Mouse (Mus musculus) kidney, postnatal 14 days (tissue): ENCODE measurements around the gene Uqcrq.
"Not testable (repeated sequence)": the region's sequence is repeated elsewhere in the genome, so short reads cannot be mapped to it uniquely, and the experiment has no call there.

Source experiments
- DNase-seq: peaks from one replicate; pipeline ENCODE4 v3.0.0; 2022; ENCODE audit warnings: mixed read lengths

Gene Uqcrq

DNA sequence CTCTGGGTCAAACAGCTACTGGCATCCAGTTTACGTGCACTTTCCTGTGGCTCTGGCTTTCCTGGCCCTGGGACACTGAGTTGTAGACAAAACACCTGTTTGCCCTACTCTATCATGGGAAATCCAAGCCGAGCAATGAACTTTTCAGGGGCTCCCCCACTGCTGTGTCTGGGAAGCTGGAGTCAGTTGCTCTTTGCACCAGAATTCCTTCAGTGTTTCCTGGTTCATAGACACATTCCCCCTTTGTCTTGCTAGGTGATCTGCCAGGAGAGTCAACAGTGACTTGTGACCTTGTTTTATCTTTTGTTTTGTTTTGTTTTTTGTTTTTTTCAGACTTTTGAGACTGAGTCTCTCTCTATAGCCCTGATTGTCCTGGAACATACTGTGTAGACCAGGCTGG lies 20.7 kb upstream of the Uqcrq start:
- no peak for DNase-seq

DNA sequence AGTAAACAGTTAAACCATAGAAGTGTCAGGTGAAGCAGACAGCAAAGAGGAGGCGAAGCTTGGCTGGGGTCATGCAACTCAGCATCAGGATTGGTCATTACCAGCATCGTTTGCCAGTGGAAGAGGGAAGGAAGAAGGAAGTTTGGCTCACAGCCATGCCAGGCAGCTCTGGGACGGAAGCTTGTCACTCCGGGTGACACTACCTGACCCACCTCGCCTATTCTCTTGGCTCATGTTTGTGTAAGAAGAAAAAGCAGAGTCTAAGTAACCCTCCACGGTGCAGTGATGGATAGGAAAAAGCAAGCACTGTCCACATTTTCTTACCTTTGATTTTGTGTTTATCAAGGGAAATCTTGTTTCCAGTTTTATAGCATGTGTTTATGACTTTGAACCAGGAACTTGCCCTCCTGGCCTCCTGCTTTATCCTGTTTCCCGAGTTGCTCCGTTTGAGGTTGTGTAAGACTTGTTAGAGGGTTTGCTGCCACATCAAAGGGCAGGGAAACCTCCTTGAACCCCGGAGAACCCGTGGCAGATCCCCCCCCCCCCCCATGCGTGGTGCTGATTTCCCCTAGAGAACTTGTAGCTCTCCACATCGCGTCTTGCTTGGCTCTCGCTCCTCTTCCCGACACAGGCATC lies 19.6 kb upstream of the Uqcrq start:
- DNase-seq = no peak

DNA sequence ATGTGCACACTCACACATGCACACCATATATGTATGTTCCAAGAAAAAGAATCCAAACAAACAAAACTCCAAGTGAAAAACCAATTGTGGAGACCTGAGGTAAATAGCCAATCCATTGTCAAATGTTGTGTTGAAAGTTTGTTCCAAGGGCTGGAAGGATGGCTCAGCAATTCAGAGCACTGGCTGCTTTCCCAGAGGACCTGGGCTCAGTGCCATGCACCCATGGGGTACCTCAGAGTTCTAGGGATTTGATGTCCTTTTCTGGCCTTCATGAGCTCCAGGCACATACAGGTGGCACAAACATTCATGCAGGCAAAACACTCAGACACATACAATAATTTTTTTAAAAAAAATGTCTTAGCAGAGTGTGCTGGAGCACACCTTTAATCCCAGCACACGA lies 17.9 kb upstream of the Uqcrq start:
- DNase-seq = peak; percentile 77

DNA sequence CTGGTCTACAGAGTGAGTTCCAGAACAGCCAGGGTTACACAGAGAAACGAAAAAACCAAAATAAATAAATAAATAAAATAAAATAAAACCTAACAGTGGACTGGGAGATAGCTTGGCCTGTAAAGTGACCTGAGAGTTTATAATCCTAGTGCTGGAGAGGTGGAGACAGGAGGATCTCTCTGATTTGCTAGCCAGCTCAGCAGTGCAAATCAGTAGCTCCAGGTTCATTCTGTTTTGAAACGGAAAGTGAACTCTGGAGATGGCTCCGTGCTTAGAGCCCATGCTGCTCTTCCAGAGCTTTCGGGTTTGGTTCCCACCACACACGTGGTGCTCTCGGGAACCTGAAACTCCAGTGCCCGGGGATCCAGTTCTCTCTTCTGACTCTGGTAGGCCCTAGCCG lies 17.4 kb upstream of the Uqcrq start:
- DNase-seq = no peak

DNA sequence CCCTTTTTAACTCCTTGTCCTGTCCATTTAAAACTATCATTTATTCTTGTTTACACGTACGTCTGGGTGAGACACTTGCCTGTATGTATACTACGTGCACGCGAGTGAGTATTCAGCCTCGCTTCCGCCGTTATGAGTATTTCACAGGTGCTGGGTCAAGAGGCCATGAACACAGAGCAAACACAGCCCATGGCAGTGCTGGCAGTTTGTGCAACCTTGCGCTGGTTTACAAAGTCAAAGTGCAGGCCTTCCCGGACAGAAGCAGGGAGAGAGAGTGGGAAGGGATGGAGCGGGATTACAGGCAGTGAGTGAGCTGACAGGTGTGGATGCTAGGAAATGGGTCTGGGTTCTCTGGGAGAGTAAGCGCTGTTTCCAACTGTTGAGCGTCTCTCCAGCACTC lies 15.6 kb upstream of the Uqcrq start:
- DNase-seq = no peak

DNA sequence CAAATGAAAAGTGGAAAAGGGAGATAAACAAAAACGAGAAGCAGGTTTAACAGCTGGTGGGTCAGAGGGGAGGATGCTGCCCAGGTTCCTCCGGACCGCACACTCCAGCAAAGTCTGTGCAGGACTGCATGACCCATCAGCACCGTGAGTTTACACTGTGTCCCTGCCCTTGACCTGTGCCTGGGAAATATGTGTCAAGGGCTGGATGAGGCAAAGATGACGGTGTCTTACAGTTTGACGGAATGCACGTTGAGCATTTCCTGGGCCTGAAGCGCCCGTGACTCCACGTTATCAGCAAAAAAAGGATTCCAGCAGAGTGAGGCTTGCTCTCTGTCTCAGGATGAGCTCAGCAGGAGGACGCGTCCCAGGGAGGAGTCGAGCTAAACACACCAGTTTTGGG lies 14.9 kb upstream of the Uqcrq start:
- DNase-seq = no peak

DNA sequence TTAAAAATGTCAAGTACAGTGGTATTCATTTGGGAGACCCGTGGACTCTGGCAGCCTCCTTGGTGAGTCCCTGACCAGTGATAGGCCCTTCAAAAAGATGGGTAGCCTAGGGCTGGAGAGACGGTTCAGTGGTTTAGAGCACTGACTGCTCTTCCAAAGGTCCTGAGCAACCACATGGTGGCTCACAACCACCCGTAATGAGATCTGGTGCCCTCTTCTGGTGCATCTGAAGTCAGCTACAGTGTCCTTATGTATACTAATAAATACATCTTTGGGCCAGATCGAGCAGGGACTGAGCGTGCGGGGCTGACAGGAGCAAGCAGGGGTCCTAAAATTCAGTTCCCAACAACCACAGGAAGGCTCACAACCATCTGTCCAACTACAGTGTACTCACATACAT lies 13.2 kb upstream of the Uqcrq start:
- DNase-seq = peak; percentile 44

DNA sequence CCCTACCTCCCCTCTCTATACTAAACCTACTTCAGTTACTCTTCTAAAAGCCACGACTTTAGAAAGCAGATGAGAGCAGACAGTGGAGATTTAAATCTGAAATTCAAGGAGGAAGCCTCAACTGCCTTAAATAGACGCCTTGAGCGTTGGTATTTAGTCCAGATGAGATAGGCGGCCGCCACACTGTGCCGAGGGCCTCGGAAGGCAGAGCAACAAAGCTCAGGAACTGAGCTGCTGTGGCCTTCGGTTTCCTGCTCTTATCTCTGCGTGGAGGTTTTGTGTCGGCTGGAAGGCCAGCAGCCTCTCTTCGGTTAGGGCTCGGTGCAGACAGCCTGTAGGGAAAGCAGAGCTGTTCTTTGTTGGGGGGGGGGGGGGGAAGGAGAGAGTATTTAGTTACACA lies 11.3 kb upstream of the Uqcrq start:
- DNase-seq = no peak

DNA sequence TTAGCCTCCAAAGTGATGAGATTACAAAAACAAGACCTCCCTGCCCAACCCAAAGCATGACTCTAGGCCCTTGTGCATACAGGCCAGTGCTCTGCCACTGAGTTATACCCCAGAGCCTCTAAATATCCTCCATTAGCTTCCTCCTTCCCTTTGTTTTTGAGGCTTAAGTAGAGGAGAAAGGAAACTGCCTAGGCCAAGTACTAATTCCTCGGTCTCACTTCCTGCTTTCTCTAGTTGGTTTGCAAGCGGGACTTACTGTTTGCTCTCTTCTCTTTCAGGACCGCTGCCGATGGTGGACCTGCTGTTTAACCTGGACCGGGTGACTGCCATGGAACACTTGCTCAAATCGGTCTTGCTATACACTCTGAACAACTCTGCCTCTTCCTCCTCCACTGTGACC lies 5.7 kb upstream of the Uqcrq start:
- DNase-seq = no peak

DNA sequence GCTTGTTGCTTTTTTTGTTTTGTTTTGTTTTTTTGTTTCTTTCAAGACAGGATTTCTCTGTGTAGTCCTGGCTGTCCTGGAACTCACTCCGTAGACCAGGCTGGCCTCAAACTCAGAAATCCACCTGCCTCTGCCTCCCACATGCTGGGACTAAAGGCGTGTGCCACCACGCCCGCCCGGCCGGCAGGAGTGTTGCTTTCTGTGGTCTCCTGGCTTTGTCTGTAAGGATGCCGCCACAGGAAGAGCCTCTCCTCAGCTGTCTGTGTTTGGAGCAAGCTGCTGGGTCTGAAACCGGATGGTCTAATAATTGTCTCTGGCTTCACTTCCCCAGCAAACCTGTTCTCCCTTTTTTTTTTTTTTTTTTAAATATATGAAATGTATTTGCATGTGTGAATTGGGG lies 4.9 kb upstream of the Uqcrq start:
- no peak for DNase-seq

DNA sequence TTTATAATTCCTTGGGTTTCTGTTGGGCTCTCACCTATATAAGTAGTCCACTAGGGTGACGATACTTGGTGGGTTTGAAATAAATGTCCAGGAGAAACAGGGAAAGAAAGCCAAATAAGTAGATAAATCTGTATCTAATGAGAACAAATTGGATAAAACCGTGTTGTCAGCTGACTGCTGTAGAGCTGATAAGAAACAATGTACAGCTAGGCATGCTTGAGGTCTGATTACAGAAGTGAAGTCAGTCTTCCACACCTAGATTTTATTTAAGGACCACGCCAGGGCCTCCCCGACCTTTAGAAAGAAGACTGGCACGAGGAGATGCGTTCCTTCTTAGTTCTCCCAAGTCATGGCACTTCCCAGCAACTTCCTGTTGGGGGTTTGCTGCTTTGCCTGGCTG lies 2.4 kb upstream of the Uqcrq start:
- DNase-seq = no peak

DNA sequence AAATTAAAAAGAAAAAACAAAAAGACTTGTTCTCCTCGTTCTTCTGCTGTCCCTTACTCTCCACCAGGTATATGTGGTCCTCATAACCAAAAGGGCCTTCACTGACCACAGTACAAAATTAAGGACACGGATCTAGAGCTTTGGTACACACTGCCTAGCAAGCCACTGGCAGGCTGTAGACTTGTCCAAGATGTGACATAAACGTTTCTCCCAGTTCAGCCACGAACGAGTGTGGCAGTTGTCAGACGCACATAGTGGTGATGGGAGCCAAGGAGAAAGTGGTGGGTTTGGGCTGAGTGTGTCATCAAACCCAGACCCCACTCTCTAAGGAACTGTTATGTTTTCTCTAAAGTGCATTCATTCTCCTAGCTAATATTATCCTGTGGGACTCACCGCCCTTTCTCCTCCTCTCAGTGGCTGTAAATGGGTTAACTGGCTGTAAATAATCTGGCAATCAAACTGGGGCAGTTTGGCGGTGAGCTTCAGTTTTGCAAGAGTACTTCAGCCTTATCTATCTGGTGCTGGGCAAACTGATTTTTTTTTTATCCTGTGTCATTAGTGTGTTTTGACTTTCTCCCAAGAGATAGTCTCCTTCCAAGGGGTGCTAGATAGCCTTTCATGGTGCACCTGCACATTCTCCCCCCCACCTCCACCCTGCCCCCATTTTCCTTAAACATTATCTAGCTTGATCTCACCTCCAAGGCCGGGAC lies 871 bp upstream of the Uqcrq start:
- DNase-seq = no peak

DNA sequence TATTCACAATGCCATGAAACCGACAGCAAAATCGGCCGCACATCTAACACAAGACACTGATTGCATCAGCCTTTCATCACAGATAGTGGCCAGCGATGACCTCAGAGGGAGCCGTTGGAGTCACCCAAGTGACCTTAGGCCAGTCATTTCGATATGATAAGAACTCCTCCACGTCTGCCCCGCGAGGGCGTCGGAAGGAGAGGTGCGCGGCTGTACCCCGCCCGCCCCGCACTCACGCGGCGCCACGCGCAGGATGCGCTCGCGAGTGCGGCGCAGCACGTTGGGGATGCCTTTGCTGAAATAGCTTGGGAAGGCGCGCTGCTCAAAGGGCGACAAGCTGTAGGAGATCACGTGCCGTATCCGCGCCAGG lies 346 bp downstream of the Uqcrq start:
- DNase-seq = no peak

DNA sequence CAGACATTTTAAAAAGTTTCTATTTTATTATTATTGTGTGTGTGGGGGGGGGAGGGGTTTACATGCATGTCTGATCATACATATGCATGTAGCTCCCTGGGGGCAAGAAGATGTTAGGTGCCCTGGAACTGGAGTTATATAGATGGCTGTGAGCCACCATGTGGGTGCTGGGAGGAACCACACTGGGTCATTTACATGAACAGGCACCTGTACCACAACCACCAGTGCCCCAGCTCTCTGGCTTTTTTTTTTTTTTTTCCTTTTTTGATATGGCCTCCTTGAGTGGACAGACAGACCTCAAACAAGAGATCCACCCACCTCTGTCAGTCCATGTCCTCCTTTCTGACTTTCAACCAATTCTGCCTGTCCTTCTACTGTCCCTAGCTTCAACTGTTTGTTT lies 1.4 kb downstream of the Uqcrq start:
- DNase-seq = no peak

DNA sequence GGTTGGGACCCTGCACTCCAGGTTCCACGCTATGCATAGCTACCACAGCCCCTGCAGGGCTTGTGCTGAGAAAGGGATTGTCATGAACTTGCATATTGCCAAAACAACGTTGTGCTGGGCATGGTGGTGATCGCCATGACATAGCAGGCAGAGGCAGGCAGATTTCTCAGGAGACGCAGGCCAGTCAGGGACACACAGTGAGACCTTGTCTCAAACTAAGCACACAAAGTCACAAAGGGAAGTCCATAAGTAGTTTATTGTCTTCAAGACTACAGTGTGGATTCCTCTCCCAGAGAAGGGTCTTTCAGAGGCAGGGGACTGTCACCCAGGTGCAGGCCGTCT lies 1.9 kb downstream of the Uqcrq start:
- DNase-seq = no peak

DNA sequence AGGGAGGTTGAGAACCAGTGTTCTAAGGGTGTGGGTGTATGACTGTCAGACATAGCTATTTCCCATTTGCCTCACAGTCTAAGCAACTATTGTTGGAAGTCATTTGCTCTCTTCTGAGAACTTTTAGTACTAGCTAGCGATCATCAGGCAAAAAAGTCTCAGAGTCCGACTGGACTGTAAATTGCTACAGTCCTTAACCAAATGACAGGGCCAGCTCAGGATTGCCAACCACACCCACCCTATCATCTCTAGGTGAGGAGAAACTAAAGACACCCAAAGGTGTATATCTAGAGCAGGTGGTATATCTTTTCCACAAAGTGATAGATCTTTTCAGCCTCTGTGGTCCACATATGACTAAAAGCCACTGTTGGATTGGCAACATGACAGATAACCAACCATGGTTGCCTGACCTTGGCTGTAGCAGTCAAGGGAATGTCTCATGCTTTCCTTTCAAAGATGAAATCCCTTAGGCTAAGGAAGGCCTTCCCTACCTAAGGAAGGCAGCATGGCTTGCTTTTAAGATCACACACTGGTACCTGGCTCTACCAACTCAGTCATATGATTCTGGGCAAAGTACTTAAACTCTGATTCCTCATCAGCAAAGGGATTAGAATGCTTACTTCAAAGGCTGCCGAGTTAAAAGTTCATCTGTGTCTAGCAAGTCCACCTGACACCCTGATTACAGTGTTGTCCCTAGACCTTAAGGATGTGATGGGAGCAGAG lies 2.5 kb downstream of the Uqcrq start:
- DNase-seq = no peak

DNA sequence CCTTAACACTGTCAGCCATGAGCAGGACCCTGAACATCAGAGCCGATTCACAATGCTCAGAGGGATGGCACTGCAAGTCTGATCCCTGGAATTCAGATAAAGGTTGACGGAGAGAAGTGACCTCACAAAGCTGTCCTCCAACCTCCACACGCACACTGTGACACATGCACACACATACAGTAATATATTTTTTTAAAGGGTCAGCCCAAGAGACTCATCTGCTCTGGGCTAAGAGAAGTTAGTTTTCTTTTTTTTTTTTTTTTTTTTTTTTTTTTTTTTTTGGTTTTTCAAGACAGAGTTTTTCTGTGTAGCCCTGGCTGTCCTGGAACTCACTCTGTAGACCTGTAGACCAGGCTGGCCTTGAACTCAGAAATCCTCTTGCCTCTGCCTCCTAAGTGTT lies 3.7 kb downstream of the Uqcrq start:
- not testable (repeated sequence) for DNase-seq

DNA sequence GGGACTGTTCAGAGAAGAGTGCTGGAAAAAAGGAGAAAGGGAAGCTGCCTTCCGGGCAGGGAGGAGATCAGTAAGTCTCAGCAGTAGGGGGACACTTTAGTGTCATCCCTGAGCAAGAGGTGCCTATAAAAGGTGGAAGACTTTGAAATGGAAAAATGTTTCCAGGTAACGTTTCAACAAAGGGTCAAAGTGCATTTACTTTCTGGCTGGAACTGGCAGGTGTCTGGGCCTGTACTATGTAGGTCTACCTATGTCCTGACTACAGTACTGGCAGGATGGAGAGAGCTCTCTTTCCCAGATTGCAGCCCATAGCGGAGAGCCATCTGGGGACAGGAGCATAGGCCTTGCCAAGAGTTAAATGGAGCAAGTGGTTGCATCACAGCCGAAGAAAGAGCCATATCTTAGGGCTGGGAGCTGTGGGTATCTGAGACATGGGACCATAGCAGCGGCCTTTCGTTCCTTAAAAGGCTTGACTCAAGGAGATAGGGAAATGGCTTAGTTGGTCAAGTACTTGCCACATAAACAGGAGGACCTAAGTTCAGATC lies 4.8 kb downstream of the Uqcrq start:
- DNase-seq = no peak

DNA sequence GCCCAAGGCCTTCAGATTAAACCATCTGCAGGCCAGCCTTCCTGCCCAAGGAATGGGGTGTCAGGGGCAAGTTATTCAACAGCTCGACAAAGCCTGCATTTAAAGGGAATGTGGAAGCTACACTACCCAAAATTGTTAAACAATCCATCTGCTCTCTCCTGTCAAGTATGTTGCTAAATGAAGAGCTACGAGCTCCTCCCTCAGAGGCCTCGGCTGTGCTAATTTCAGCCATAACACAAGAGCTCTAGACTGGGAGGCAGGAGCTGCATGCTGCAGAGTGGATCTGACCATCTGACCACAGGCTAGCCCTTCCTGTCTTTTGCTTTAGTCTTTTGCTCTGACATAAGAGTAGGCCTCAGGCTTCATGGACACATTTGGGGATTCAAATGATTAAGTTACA lies 5.4 kb downstream of the Uqcrq start:
- no peak for DNase-seq

DNA sequence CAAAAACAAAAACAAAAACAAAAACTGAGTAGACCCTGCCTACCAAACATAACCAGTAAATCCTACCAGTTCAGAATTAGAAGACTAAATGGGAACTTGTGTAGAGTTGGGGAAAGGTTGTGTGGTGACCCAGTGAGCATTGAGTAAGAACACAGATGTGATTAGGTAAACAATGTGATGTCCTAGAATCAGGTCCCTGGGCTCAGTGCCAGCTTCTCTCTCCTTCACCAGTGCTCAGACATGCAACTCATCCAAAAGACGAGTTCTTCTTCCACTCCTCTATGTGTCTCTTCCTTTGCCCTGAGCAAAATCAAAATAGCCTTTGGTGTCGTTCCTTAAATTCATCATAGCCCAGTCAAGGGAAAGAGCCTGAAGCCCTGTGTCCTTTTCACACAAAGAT lies 5.8 kb downstream of the Uqcrq start:
- DNase-seq = no peak

DNA sequence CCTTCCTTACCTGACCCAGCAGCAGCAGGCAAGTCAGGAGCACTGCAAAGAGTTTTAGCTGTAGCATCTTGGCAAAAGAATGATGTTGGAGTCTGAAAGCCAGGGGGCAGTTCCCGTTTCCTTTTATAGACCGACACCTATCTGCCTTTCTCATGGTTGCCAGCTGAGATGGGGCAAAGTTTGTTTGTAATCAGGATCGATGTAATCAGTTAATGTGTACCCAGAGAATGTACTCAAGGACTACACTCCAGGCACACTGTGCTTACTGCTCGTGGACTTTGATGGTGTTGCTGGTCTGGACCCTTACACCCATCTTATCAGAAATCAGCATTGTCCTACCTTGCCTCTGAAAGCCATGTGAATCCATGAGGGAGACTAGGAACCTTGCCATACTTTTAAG lies 7.6 kb downstream of the Uqcrq start, which contains the start of gene Leap2:
TSS of gene Leap2 (minus strand) at position 135 of the 400 bp plus-strand sequence.
- peak; percentile 13 for DNase-seq

DNA sequence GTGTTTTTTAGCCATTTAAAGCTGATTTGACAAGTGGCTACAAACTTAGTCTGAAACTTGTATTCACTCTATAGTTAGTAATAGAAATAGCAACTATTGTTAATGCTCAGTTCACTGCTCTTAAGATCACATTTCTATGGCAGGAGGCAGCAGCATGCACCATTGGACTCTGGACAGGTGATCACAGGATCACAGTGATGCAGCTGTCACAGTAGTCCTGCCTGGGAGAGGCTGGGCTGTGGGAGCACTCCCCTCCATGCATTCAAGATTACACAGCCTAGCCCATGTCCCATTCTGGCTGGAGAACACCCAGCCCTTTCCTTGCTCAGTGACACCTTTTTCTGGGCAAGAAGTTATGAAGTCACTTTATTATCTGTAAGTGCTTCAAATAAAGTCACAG lies 12.6 kb downstream of the Uqcrq start:
- DNase-seq = no peak

DNA sequence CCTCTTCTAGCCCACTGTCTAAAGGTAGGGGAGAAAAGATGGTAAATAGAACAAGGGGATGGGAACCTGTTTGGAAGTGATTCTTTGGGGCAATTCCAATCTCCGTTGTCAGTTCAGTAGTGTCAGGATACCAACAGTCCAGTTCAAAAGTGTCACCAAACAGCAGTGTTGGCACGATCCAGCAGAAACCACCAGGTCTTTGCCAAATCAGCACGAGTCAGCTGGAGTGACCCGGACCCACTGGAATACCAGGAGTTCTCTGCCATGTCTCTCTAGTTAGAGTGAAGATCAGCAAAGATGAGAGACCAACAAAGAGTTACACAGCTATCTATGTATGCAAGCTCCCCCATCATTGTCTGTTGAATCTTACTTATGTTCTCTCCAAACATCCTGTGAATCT lies 16.8 kb downstream of the Uqcrq start:
- DNase-seq = no peak

DNA sequence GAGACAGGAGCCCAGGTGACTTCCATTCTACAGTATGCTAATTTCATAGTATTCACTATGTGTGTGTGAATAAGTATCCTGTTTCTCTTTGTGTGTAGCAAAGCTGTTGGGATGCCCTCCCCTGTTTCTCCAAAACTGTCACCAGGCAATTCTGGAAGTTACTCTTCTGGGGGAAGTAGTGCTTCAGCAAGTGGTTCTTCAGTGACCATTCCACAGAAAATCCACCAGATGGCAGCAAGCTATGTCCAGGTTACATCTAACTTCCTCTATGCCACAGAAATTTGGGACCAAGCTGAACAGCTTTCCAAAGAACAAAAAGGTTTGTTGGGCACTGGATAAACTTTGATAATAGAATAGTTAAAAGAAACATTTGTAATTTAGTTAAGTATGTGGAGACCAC lies 18.9 kb downstream of the Uqcrq start:
- no peak for DNase-seq
